Mouse (Mus musculus) intestine, embryonic 14.5 days (tissue): ENCODE data around the gene Elmo1. TPM values are rescaled to one million over a fixed set of nuclear protein-coding genes. Genes with fewer than 3 reads are reported as not detected.

Experiments used
- ATAC-seq: fragments of 200-750 bp; cut with Nextera tagmentation; replicated peaks from 2 replicates; pipeline ENCODE4 v1.8.0; 2017; ENCODE audit warnings: low read depth, moderate number of reproducible peaks, moderate TSS enrichment, moderate library complexity; ENCODE audit not compliant: low FRiP score, low TSS enrichment
- DNase-seq: peaks from one replicate; pipeline ENCODE4 v3.0.0-alpha.2; 2018; ENCODE audit warnings: low spot score
- H3K27ac ChIP-seq: fragments of 300-500 bp; sonication (generic); 2 replicates; pipeline ENCODE4 v1.5.1; 2014; ENCODE audit warnings: low read depth, mild to moderate bottlenecking, control low read depth
- H3K27me3 ChIP-seq: fragments of 300-500 bp; sonication (generic); replicated peaks from 2 replicates; pipeline ENCODE4 v1.6.1; 2014; ENCODE audit warnings: low read length, control low read depth; ENCODE audit not compliant: control insufficient read depth, insufficient read depth
- H3K36me3 ChIP-seq: fragments of 300-500 bp; sonication (generic); 2 replicates; pipeline ENCODE4 v1.6.1; 2014; ENCODE audit warnings: low read length, control low read depth; ENCODE audit not compliant: control insufficient read depth, insufficient read depth
- H3K4me1 ChIP-seq: fragments of 300-500 bp; sonication (generic); replicated peaks from 2 replicates; pipeline ENCODE4 v1.6.1; 2014; ENCODE audit warnings: low read length, control low read depth, mixed read lengths; ENCODE audit not compliant: control insufficient read depth, insufficient read depth
- H3K4me2 ChIP-seq: fragments of 300-500 bp; sonication (generic); 2 replicates; pipeline ENCODE4 v1.6.1; 2014; ENCODE audit warnings: low read length
- H3K4me3 ChIP-seq: fragments of 300-500 bp; sonication (generic); 2 replicates; pipeline ENCODE4 v1.5.1; 2014; ENCODE audit warnings: low read depth, low read length, control low read depth, mixed read lengths
- H3K9ac ChIP-seq: fragments of 300-500 bp; sonication (generic); 2 replicates; pipeline ENCODE4 v1.6.1; 2014; ENCODE audit warnings: mild to moderate bottlenecking, low read length
- H3K9me3 ChIP-seq: fragments of 300-500 bp; sonication (generic); 2 replicates; pipeline ENCODE4 v1.6.1; 2016; ENCODE audit warnings: low read length, control low read depth; ENCODE audit not compliant: control insufficient read depth
- WGBS: fragments of 180-500 bp; shearing (Covaris S2); extraction: QIAGEN DNeasy Blood & Tissue Kit; methylation state at CpG from one replicate; pipeline ENCODE4 v1.1.7; 2014; 5-methylcytosine and 5-hydroxymethylcytosine counted together
- polyA plus RNA-seq: library from polyadenylated mRNA; unstranded; fragments of >200 nt; fragmentation: Nextera tagmentation; extraction: Ambion mirVana; gene quantifications from 2 replicates; pipeline ENCODE4 v1.2.1, GENCODE M21; 2014

Gene Elmo1
- polyA plus RNA-seq, 1 experiment from 2014 or later: 16.6 TPM

DNA sequence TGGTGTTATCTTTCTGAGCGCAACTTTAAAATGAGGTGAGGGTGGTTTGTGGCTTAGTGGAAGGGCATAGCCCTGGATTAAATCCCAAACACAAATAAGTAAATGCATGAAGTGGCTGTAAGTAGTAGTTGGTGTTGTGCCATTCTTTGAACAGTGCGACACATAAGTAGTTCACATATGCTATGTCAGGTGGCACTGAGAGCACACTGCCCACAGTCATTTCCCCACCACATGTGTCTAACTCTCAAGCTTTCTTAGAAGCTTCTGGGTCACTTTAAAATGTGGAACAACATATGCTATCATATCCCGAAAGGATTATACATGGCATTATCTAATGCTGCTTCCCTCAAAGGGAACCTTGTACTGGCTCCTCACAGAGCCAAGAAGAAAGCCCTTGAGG is 424.3 kb downstream of the Elmo1 start:
- no peak overlapping the region for H3K9ac ChIP-seq
- no peak overlapping the region for H3K4me2 ChIP-seq
- no peak overlapping the region for H3K27ac ChIP-seq
- no peaks in the 10 kb centered on the region for H3K9me3 ChIP-seq
- WGBS: 93% methylated on average over 3 of the region's 3 CpGs
- no peak overlapping the region for H3K4me3 ChIP-seq
- no peaks in the 10 kb centered on the region for H3K27me3 ChIP-seq
- ATAC-seq (no peak), DNase-seq (no peak)
- 0 out of 2 replicates have a peak, but pooled peaks cover 3% of the 10 kb centered on the region for H3K4me1 ChIP-seq
- no peaks in the 10 kb centered on the region for H3K36me3 ChIP-seq

DNA sequence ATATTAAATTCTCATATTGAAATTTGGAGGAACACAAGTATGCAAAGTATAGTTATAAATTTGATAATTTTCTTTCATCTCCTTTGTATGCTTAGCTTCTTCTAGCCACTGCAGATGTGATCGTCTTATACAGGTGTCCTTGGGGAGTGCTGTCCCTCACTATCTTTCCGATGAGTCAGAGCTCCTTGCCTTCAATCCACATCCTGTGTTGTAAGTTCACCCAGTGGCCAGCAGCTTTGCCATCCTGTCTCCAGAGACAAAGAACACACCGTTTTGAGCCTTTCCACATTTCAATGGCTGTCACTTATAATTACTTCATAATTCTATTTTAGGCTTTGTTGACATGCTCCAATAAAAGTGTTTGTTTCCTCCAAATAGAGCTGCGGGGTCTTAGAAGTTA is 425.7 kb downstream of the Elmo1 start:
- Histone ChIP-seq H3K9me3 (no peaks in the 10 kb centered on the region), H3K9ac (no peak overlapping the region), H3K27me3 (no peaks in the 10 kb centered on the region), H3K36me3 (no peaks in the 10 kb centered on the region), H3K4me3 (no peak overlapping the region), H3K4me1 (0 out of 2 replicates have a peak, but pooled peaks cover 3% of the 10 kb centered on the region), H3K4me2 (no peak overlapping the region), H3K27ac (no peak overlapping the region)
- 77% methylated on average over 4 of the region's 4 CpGs for WGBS
- DNase-seq (no peak), ATAC-seq (no peak)

DNA sequence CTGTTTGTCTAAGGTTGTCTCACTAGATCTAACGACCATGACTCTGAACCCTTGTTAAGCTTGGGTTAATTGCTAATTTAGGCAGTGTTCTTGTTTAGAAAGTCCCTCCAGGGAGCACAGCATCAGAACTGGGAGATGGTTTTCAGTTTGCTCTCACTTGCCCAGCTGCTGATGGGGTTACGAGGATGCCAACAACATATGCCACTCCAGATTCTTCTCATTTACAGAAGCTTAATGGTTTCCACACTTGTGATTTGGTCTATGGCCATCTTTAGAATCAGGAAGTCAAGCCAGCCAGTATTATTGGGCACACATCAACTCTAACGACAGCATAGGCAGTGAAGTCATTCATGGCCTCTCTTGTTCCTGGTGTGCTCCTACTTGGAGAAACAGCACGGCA is 427.3 kb downstream of the Elmo1 start:
- no peak overlapping the region for H3K27ac ChIP-seq
- 77% methylated on average over 4 of the region's 4 CpGs for WGBS
- no peak overlapping the region for H3K4me2 ChIP-seq
- no peaks in the 10 kb centered on the region for H3K36me3 ChIP-seq
- no peak overlapping the region for H3K4me3 ChIP-seq
- no peak overlapping the region for H3K9ac ChIP-seq
- 0 out of 2 replicates have a peak, but pooled peaks cover 1% of the 10 kb centered on the region for H3K4me1 ChIP-seq
- ATAC-seq: no peak
- no peaks in the 10 kb centered on the region for H3K9me3 ChIP-seq
- no peak for DNase-seq
- no peaks in the 10 kb centered on the region for H3K27me3 ChIP-seq

DNA sequence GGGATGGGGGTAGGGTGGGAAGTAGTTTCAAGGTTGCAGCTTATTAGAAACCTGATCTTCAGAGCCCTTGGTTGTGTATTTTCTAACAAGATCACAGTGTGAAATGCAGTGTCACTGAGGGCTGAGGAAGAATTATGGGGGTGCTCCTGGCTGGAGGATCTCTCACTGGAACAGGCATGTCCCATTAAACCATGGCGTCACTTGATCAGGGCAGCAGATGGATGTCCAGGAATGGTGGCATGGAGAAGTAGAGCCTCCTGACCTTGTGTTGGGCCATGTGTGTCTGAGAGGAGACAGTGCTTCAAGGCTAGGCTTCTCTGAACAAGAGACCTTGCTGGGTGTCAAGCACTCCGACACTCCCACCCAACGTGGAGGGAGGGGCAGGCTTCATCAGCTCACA is 431.1 kb downstream of the Elmo1 start:
- ATAC-seq (no peak), DNase-seq (no peak)
- Histone ChIP-seq H3K27me3 (no peaks in the 10 kb centered on the region), H3K9ac (no peak overlapping the region), H3K27ac (no peak overlapping the region), H3K4me3 (no peak overlapping the region), H3K4me1 (no peaks in the 10 kb centered on the region), H3K9me3 (no peaks in the 10 kb centered on the region), H3K36me3 (no peaks in the 10 kb centered on the region), H3K4me2 (no peak overlapping the region)
- WGBS: 73% methylated on average over 3 of the region's 3 CpGs

DNA sequence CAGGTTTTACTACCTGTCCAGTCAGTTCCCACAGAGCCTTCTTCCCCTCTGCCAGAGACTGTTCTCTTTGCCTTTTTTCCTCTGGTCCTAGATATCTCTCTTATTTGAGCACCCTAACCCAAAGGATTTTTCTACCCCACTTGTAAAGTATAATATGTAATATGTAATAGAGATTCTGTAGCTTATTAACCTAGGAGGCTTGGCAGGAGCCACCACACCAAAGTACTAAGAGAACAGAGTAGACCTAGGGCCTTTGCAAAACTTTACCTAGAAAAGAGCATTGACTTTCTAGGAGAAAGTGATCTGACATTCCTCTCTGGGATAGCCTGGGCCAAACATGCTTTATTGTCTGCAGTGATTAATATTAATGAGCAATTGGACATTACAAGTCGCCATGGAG is 433.3 kb downstream of the Elmo1 start:
- ATAC-seq: no peak

DNA sequence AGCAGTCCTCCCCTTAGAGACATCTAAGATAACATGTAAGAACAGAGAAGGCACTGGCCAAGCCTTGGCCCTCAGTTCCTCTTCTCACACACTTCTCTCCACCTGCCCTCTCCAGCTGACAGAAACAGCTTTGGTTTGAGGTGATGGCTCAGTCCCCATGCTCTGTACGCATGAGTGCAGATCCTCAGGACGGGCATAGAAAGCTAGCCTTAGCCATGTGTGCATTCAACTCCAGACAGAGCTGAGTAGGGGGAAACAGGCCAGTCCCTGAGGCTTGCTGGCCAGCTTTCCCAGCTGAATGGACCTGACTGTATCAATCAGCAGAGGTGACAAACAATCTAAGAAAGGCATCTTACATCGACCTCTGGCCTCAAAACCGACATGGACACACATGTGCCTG is 435.4 kb downstream of the Elmo1 start:
- Histone ChIP-seq H3K36me3 (no peaks in the 10 kb centered on the region), H3K4me2 (no peak overlapping the region), H3K4me1 (no peaks in the 10 kb centered on the region), H3K9ac (no peak overlapping the region), H3K27me3 (no peaks in the 10 kb centered on the region), H3K9me3 (no peaks in the 10 kb centered on the region), H3K27ac (no peak overlapping the region), H3K4me3 (no peak overlapping the region)
- ATAC-seq: no peak
- WGBS: 75% methylated on average over 4 of the region's 4 CpGs
- DNase-seq: no peak

More for the DNA sequence above, 433.3 kb downstream of the Elmo1 start:
- H3K4me3 ChIP-seq: no peak overlapping the region
- no peaks in the 10 kb centered on the region for H3K9me3 ChIP-seq
- H3K27ac ChIP-seq: no peak overlapping the region
- H3K4me1 ChIP-seq: no peaks in the 10 kb centered on the region
- 75% methylated on average over 1 of the region's 1 CpGs for WGBS
- H3K4me2 ChIP-seq: no peak overlapping the region
- no peak overlapping the region for H3K9ac ChIP-seq
- DNase-seq: no peak
- no peaks in the 10 kb centered on the region for H3K27me3 ChIP-seq
- H3K36me3 ChIP-seq: no peaks in the 10 kb centered on the region

DNA sequence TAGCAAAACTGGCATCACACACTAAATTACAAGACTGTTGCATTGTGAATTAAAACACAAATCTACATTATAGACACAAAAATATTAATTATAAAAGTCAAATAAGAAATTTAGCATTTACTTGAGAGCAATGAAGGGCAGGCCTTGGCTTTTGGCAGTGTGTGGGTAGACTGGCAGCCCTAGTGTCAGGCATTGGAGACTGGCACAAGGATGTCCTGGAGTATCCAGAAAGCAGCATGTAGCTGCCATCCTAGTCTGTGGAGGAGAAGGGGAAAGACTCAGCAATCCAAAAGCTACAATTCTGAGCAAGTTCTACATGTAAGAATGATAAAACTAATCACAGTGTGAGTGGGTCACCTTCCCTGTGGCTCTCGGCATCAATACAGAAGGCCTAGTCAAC is 446.7 kb downstream of the Elmo1 start:
- Histone ChIP-seq H3K36me3 (no peaks in the 10 kb centered on the region), H3K4me3 (no peak overlapping the region), H3K4me1 (no peaks in the 10 kb centered on the region), H3K9ac (no peak overlapping the region), H3K27ac (no peak overlapping the region), H3K9me3 (no peaks in the 10 kb centered on the region), H3K4me2 (no peak overlapping the region), H3K27me3 (no peaks in the 10 kb centered on the region)
- no peak for ATAC-seq
- 81% methylated on average over 1 of the region's 1 CpGs for WGBS
- DNase-seq: peak; percentile 37

DNA sequence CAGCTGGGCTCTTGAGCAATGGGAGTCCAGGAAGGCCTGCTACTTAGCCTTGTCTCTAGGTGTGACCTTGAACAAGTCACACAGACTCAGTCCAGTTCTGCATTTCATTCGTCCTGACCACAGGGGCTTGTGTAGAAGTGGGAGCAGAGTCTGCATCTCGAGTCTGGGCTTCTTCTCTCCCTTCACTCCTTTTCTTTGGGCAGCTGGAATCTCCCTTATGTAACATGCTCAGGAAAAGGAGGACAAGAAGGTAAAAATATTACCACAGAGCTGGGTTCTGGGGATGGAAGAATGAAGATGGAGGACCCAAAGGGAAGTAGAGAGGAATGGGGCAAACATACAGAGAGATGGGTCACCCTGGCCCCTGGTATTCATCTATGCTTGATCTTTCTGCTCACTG is 447.1 kb downstream of the Elmo1 start:
- no peak for ATAC-seq
- no peaks in the 10 kb centered on the region for H3K9me3 ChIP-seq
- 81% methylated on average over 2 of the region's 2 CpGs for WGBS

DNA sequence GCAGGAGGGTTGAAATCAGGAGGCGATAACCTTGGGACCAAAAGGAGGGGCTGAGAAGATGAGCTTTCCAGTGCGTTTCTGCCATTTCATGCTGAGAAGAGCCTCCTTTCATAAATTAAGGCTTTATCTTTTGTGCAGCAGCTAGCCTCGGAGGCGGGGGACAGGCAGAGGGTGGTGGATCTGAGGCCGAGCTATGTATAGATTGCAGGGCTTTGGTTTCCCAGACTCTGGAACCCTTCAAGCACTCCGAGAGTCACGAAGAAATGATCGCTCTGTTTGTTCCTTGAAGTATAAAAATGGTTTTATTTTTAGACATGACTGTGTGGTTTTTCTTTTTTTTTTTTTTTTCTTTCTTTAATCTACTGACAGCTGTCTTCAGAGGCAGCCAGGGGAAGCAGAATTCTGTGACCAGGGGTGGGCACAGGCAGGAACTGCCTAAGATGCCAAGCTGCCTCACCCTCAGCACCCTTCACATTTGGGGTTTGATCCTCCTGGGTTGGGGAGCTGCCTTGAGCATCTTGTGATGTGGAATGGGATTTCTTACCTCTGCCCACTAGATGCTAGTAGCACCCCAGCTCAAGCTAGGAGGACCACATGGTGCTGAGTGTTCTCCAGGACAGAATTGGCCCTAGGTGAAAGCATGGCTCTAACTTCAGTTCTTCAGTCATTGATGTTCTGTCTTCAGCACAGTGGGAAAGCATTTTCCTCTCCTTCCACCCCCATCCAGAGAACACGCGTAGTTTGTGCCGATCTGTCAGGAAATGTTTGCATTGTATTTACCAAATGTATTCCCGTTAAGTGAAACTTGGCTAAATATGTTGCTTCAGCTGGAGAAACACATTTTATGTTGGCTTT is 448.0 kb downstream of the Elmo1 start:
- no peaks in the 10 kb centered on the region for H3K36me3 ChIP-seq
- WGBS: 60% methylated on average over 12 of the region's 12 CpGs
- H3K27ac ChIP-seq: no peak overlapping the region
- DNase-seq: no peak
- H3K4me1 ChIP-seq: no peaks in the 10 kb centered on the region
- H3K9ac ChIP-seq: no peak overlapping the region
- no peaks in the 10 kb centered on the region for H3K27me3 ChIP-seq
- H3K9me3 ChIP-seq: no peaks in the 10 kb centered on the region
- H3K4me3 ChIP-seq: no peak overlapping the region
- no peak overlapping the region for H3K4me2 ChIP-seq
- ATAC-seq: no peak

More for the DNA sequence above, 447.1 kb downstream of the Elmo1 start:
- H3K36me3 ChIP-seq: no peaks in the 10 kb centered on the region
- no peak overlapping the region for H3K9ac ChIP-seq
- no peaks in the 10 kb centered on the region for H3K27me3 ChIP-seq
- no peak overlapping the region for H3K27ac ChIP-seq
- no peak overlapping the region for H3K4me3 ChIP-seq
- DNase-seq: peak; percentile 35
- H3K4me2 ChIP-seq: no peak overlapping the region
- H3K4me1 ChIP-seq: no peaks in the 10 kb centered on the region
